Mouse (Mus musculus) 3134 (cell line): ENCODE results near the gene Ggt6.

Experiments used
- DNase-seq: peaks from one replicate; pipeline ENCODE4 v3.0.0-alpha.2; 2011; ENCODE audit warnings: low spot score; ENCODE audit not compliant: insufficient read length; ENCODE audit errors: extremely low read depth

Gene Ggt6

GRCm38 (mm10) chr11:72471381-72471780 is 36.1 kb downstream of the Ggt6 start:
- DNase-seq, result no peak

- DNase-seq, result no peak
Observed at GRCm38 (mm10) chr11:72473540-72473939, 38.2 kb downstream of the Ggt6 start.

GRCm38 (mm10) chr11:72474926-72475325 is 39.6 kb downstream of the Ggt6 start:
- DNase-seq, result no peak

GRCm38 (mm10) chr11:72475408-72475807 is 40.1 kb downstream of the Ggt6 start:
- DNase-seq, result no peak

- no peak for DNase-seq
Observed at GRCm38 (mm10) chr11:72476074-72476625, 40.8 kb downstream of the Ggt6 start.

GRCm38 (mm10) chr11:72477182-72477581 is 41.9 kb downstream of the Ggt6 start:
- no peak for DNase-seq

GRCm38 (mm10) chr11:72477653-72478052 is 42.3 kb downstream of the Ggt6 start:
- DNase-seq, result no peak

GRCm38 (mm10) chr11:72478228-72478627 is 42.9 kb downstream of the Ggt6 start:
- DNase-seq, result peak; percentile 84

- no peak for DNase-seq
Observed at GRCm38 (mm10) chr11:72479499-72479898, 44.2 kb downstream of the Ggt6 start.

GRCm38 (mm10) chr11:72481313-72481712 is 46.0 kb downstream of the Ggt6 start:
- DNase-seq, result no peak

- DNase-seq, result no peak
Observed at GRCm38 (mm10) chr11:72481952-72482351, 46.6 kb downstream of the Ggt6 start.

- no peak for DNase-seq
Observed at GRCm38 (mm10) chr11:72484549-72484948, 49.2 kb downstream of the Ggt6 start.

- DNase-seq, result no peak
Observed at GRCm38 (mm10) chr11:72485157-72485556, 49.8 kb downstream of the Ggt6 start.

GRCm38 (mm10) chr11:72485960-72486359 is 50.6 kb downstream of the Ggt6 start:
- no peak for DNase-seq

GRCm38 (mm10) chr11:72487171-72487570 is 51.8 kb downstream of the Ggt6 start:
- DNase-seq, result no peak

GRCm38 (mm10) chr11:72487739-72488138 is 52.4 kb downstream of the Ggt6 start:
- DNase-seq, result no peak
